Mouse (Mus musculus) T-helper 17 cell (primary cell): Measurements from ENCODE around the gene Cacna1h.

Experiments used
- in situ Hi-C, 2 experiments: fragments of 300-600 bp; cut with MboI, MseI; formaldehyde crosslinking; loops; 1 replicate in 1 of 2; 2 replicates in 1 of 2; pipeline ENCODE4 v1.15.1; 2025; ENCODE audit warnings: high pct_unique_total_duplicates in 2 of 2

The Cacna1h gene

GRCm38 (mm10) chr17:25409621-25410020, 24.0 kb downstream of the Cacna1h start:
- in situ Hi-C loops = loop anchor here (5.0 to 10.0 kb wide), 2 partner anchors 97 to 825 kb away; no protein-coding TSS in a partner anchor

- in situ Hi-C loops = loop anchor here in 1 of 2 experiments (10.0 kb wide), 1 partner anchor 824 kb away; no protein-coding TSS in a partner anchor
These were observed 25.1 kb downstream of the Cacna1h start for GRCm38 (mm10) chr17:25408302-25408999.

- in situ Hi-C loops = loop anchor here in 1 of 2 experiments (10.0 kb wide), 1 partner anchor 823 kb away; no protein-coding TSS in a partner anchor
These were observed 26.2 kb downstream of the Cacna1h start for GRCm38 (mm10) chr17:25407352-25407751.

- in situ Hi-C loops = loop anchor here in 1 of 2 experiments (10.0 kb wide), 1 partner anchor 821 kb away; no protein-coding TSS in a partner anchor
These were observed 27.6 kb downstream of the Cacna1h start for GRCm38 (mm10) chr17:25406011-25406441.

- in situ Hi-C loops = loop anchor here in 1 of 2 experiments (10.0 kb wide), 1 partner anchor 821 kb away; no protein-coding TSS in a partner anchor
These were observed 28.2 kb downstream of the Cacna1h start for GRCm38 (mm10) chr17:25405224-25405895.

- in situ Hi-C loops = loop anchor here in 1 of 2 experiments (5.0 to 10.0 kb wide), 2 partner anchors 68 to 819 kb away; no protein-coding TSS in a partner anchor
These were observed 29.4 kb downstream of the Cacna1h start for GRCm38 (mm10) chr17:25404190-25404589.

- in situ Hi-C loops = loop anchor here in 1 of 2 experiments (5.0 to 10.0 kb wide), 2 partner anchors 70 to 817 kb away; no protein-coding TSS in a partner anchor
These were observed 31.4 kb downstream of the Cacna1h start for GRCm38 (mm10) chr17:25402224-25402623.

GRCm38 (mm10) chr17:25401491-25401890, 32.1 kb downstream of the Cacna1h start:
- in situ Hi-C loops = loop anchor here in 1 of 2 experiments (5.0 to 10.0 kb wide), 2 partner anchors 71 to 817 kb away; no protein-coding TSS in a partner anchor

GRCm38 (mm10) chr17:25400443-25400842, 33.1 kb downstream of the Cacna1h start:
- in situ Hi-C loops = loop anchor here in 1 of 2 experiments (5.0 to 10.0 kb wide), 2 partner anchors 72 to 816 kb away; no protein-coding TSS in a partner anchor

GRCm38 (mm10) chr17:25398520-25398838, 35.1 kb downstream of the Cacna1h start:
- in situ Hi-C loops = no loop called here

- in situ Hi-C loops = no loop called here
These were observed 35.6 kb downstream of the Cacna1h start for GRCm38 (mm10) chr17:25397804-25398519.

- in situ Hi-C loops = loop anchor here in 1 of 2 experiments (5.0 kb wide), 1 partner anchor 78 kb away; no protein-coding TSS in a partner anchor
These were observed 39.1 kb downstream of the Cacna1h start for GRCm38 (mm10) chr17:25394526-25394925.

GRCm38 (mm10) chr17:25374011-25374410, 59.6 kb downstream of the Cacna1h start:
- in situ Hi-C loops = no loop called here

- in situ Hi-C loops = no loop called here
These were observed 61.1 kb downstream of the Cacna1h start for GRCm38 (mm10) chr17:25372491-25372890.

- in situ Hi-C loops = no loop called here
These were observed 64.6 kb downstream of the Cacna1h start, which contains the start of gene Tpsg1 for GRCm38 (mm10) chr17:25368973-25369372. TSS of gene Tpsg1 (plus strand) at chr17:25369273.

- in situ Hi-C loops = no loop called here
These were observed 67.6 kb downstream of the Cacna1h start, which contains the start of gene Tpsb2 for GRCm38 (mm10) chr17:25366005-25366404. TSS of gene Tpsb2 (plus strand) at chr17:25366305.

- in situ Hi-C loops = no loop called here
These were observed 69.9 kb downstream of the Cacna1h start for GRCm38 (mm10) chr17:25363726-25364125.

- in situ Hi-C loops = no loop called here
These were observed 72.3 kb downstream of the Cacna1h start for GRCm38 (mm10) chr17:25361291-25361690.

- in situ Hi-C loops = loop anchor here in 1 of 2 experiments (5.0 kb wide), 1 partner anchor 48 kb away; the partner anchor contains the start of gene Prss34
These were observed 88.1 kb downstream of the Cacna1h start, which contains the start of gene Tpsab1 for GRCm38 (mm10) chr17:25345462-25345861. TSS of gene Tpsab1 (minus strand) at chr17:25345562.

- in situ Hi-C loops = no loop called here
These were observed 92.1 kb downstream of the Cacna1h start for GRCm38 (mm10) chr17:25341490-25341889.

- in situ Hi-C loops = no loop called here
These were observed 93.6 kb downstream of the Cacna1h start for GRCm38 (mm10) chr17:25340003-25340402.
